Mouse (Mus musculus) heart, adult 18-20 months (tissue): ENCODE measurements around the gene Cyp17a1. TPM values are rescaled to one million over a fixed set of nuclear protein-coding genes. Genes with fewer than 3 reads are reported as not detected.
A peak's percentile ranks its signal among the peaks of the same experiment; 100 is the strongest.

Source experiments
- DNase-seq, 2 experiments: peaks; one replicate each; pipeline ENCODE4 v3.0.0; 2021 to 2022; ENCODE audit warnings: mixed read lengths in 1 of 2
- total RNA-seq, 2 experiments: library from RNA; stranded (reverse); gene quantifications; 2 replicates each; pipeline ENCODE4 v1.2.3; 2021

Gene Cyp17a1
- total RNA-seq, 2 experiments from 2014 or later, result not detected

DNA sequence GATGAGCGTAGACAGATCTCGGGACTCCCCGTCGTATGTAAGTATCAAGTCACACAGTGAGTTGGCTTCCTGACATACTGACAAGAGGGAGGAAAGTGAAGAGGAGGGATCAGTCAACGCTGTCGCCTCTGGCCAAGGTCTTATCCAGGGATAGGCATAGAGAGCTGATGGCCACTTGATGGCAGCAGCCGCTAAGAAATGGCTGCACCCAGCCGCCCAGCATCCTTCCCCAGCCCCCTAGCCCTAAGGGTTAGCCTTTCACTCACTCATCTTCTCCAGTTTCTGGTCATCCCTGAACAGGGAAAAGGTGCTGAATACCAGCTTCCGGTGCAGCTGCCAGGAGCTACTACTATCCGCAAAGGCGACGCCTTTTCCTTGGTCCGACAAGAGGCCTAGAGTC is 2.3 kb downstream of the Cyp17a1 start:
- DNase-seq, result peak; percentile 59 to 81

GRCm38 (mm10) chr19:46669802-46670201 is 3.2 kb downstream of the Cyp17a1 start:
- DNase-seq, result no peak

DNA sequence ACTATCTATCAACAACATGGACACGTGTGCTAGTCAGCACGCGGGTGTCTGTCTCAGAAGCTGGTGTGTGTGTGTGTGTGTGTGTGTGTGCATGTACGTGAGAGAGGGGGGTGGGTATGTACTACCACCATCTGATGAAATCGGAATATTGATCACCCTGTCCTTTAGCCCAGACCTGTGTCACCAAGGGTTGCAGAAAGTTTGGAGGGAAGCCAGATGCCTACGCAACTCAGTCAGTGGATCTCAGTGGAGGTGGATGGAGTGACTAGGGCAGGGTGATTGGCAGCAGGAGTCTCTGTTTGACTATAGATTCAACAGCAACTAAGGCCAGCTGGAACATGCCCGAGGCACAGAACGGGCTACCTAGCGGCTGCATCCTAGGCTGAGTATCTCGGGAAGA is 4.7 kb downstream of the Cyp17a1 start:
- no peak for DNase-seq

- DNase-seq, result no peak
Measured at GRCm38 (mm10) chr19:46667300-46667699, 5.7 kb downstream of the Cyp17a1 start.

- no peak for DNase-seq
Measured at GRCm38 (mm10) chr19:46665474-46665873, 7.5 kb downstream of the Cyp17a1 start.

- DNase-seq, result no peak
Measured at GRCm38 (mm10) chr19:46662784-46663183, 10.2 kb downstream of the Cyp17a1 start.

GRCm38 (mm10) chr19:46662214-46662613 is 10.8 kb downstream of the Cyp17a1 start:
- DNase-seq, result no peak

- peak in 1 of 2 experiments; percentile 20 for DNase-seq
Measured at GRCm38 (mm10) chr19:46661511-46661910, 11.5 kb downstream of the Cyp17a1 start.

DNA sequence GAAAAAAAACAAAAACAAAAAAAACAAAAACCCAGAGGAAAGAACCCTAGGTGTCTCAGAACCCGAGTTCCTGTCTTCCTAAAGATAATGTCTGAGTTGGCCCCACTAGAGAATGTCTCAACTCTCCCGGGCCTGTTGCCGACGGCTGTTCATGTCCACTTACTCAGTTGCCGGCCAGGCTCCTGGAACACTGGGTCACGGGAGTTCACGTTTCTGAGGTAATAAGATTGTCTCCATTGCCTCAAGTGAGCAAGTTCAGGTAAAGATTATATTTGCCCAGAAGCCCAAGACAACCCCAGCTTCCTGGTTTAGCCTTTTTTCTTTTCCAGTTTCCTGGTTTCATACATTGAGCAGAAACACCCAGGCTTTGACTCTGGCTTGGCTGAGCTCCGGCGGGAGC is 14.1 kb downstream of the Cyp17a1 start:
- DNase-seq, result peak in 1 of 2 experiments; percentile 39

DNA sequence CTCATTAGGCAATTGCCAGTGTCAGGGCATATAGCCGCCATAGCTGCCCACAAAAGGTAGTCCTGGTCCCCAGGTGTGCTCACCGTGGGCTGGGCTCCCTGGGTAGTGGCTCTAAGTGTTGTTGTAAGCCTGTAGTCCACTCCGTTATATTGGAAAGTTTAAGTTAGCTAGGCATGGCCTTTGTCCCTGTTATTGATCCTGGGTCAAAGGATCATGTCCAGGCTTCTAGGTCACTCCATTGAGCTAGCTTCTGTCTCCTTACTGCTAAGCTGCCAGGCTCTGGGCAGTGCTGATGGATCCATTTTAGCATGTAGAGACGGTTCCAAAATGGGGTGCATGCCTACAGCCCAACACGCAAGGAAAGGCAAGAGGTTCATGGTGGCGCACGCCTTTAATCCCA is 14.6 kb downstream of the Cyp17a1 start:
- DNase-seq, result no peak

GRCm38 (mm10) chr19:46657339-46658020 is 15.5 kb downstream of the Cyp17a1 start:
- DNase-seq, result peak in 1 of 2 experiments; percentile 52

GRCm38 (mm10) chr19:46656151-46656840 is 16.7 kb downstream of the Cyp17a1 start:
- peak in 1 of 2 experiments; percentile 9 for DNase-seq

DNA sequence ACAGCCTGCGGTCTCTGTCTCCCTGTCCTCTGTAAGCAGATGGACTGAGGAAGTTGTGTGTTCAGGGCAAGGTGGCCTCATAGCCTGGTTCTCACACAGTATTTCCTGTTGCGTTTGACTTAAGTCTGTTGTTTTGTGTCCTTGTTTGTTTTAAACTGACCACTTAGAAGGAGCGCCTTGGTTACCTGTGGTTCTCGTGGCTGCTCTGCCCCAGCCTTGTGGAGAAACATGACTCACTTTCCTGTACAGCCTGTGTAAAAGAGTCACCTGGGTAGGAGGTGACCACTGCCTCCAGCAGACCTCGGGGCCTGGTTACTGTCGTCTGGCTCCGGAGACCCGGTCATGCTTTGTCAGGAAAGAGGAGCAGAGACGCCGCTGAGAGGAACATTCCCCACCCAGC is 17.3 kb downstream of the Cyp17a1 start:
- DNase-seq, result no peak

GRCm38 (mm10) chr19:46653616-46654235 is 19.2 kb downstream of the Cyp17a1 start:
- no peak for DNase-seq

DNA sequence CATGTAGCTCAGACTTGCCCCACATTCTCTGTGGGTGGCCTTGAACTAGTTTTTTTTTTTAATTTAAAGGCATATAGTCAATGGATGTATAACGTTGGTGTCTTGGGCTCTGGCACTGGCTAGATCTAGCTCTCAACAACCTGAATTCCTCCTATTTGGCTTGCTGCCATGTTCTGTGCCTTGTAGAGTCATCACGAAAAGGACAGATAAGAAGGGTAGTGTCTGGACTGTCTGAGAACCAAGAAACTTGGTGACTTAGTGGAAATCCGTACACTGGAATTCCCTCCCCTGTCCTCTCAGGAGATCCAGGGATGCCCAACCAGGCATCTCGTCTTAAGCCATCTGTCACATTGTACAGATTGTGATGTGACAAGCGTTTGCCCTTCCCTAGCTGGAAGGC is 19.8 kb downstream of the Cyp17a1 start:
- no peak for DNase-seq

DNA sequence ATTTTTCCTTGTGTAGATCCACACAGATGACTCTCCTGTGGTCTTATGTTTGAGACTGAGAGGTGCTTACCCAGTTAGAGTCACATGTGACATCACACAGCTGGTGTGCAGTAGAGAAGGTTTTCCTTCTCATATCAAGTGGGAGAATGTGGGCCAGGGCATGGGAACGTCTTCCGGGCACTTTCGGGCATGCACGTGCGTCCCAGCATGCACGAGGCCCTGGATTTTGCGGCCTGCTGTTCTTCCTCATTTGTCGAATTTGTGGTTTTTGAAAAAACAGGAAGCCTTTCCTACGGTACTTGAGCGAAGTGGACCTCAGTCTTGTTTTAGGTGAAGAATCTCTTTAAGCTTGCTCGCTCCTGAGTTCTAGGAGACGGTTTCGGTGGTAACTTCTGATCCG is 24.4 kb downstream of the Cyp17a1 start:
- peak in 1 of 2 experiments; percentile 40 for DNase-seq

GRCm38 (mm10) chr19:46647850-46648249 is 25.1 kb downstream of the Cyp17a1 start:
- peak; percentile 55 to 58 for DNase-seq

GRCm38 (mm10) chr19:46647254-46647653 is 25.7 kb downstream of the Cyp17a1 start:
- peak; percentile 71 to 84 for DNase-seq

GRCm38 (mm10) chr19:46646041-46646481 is 26.9 kb downstream of the Cyp17a1 start:
- peak in 1 of 2 experiments; percentile 42 for DNase-seq

- DNase-seq, result peak; percentile 86 to 90
Measured at GRCm38 (mm10) chr19:46644793-46645602, 28.0 kb downstream of the Cyp17a1 start.

DNA sequence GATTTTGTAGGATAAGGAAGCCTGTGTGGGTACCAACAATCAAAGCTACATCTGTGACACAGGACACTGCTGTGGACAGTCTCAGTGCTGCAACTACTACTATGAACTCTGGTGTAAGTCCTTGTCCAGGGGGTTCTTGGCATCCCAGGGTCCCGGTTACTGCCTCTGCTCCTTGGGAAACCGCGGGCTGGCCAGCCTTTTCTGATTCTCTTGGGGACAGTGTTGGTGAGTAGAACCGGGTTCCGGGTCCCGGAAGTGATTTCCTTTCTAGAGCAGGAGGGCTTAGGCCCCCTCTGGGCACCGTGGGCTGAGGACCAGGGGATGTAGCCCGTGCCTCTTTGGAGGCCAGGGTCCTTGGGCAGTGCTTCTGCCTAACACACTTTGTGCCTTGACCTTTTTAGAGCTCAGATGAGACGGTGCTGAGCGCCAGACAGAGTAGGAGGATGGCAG is 28.6 kb downstream of the Cyp17a1 start:
- no peak for DNase-seq

DNA sequence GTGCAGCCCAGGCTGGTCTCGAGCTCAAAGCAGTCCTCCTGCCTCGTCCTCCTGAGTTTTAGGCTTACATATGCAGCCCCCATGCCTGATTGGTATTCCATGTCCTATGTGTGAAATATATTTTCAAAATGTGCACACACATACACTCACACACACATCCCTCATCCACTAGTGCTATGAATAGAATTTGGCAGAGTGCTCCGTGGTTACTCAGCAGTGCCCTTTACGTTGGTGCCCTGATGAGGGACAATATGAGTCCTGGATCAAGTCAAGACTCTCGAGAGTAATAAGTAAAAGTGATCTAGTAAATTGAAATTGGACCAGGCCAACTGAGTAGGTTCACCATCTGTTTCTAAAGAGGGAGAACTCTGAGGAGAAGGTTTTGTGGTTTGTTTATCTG is 29.7 kb downstream of the Cyp17a1 start:
- DNase-seq, result peak in 1 of 2 experiments; percentile 52
